Mouse (Mus musculus) forebrain, embryonic 16.5 days (tissue): ENCODE measurements around the gene Pi4k2a. TPM values are rescaled to one million over a fixed set of nuclear protein-coding genes. Genes with fewer than 3 reads are reported as not detected.

Experiments
- ATAC-seq: fragments of 200-750 bp; cut with Nextera tagmentation; 2 replicates; pipeline ENCODE4 v1.8.0; 2017; ENCODE audit warnings: mild to moderate bottlenecking, moderate library complexity
- H3K27ac ChIP-seq: fragments of 300-500 bp; sonication (generic); 2 replicates; pipeline ENCODE4 v1.5.1; 2014; ENCODE audit warnings: low read length, control low read depth
- H3K27me3 ChIP-seq: fragments of 300-500 bp; sonication (generic); replicated peaks from 2 replicates; pipeline ENCODE4 v1.6.1; 2014; ENCODE audit warnings: low read length; ENCODE audit not compliant: control insufficient read depth, insufficient read depth
- H3K36me3 ChIP-seq: fragments of 300-500 bp; sonication (generic); 2 replicates; pipeline ENCODE4 v1.6.1; 2014; ENCODE audit not compliant: control insufficient read depth, insufficient read depth
- H3K4me1 ChIP-seq: fragments of 300-500 bp; sonication (generic); replicated peaks from 2 replicates; pipeline ENCODE4 v1.6.1; 2014; ENCODE audit warnings: low read length; ENCODE audit not compliant: control insufficient read depth, insufficient read depth
- H3K4me2 ChIP-seq: fragments of 300-500 bp; sonication (generic); 2 replicates; pipeline ENCODE4 v1.6.1; 2014; ENCODE audit warnings: mild to moderate bottlenecking, low read length, control low read depth
- H3K4me3 ChIP-seq: fragments of 300-500 bp; sonication (generic); replicated peaks from 2 replicates; pipeline ENCODE4 v1.5.1; 2014; ENCODE audit warnings: mild to moderate bottlenecking, low read length, control low read depth
- H3K9ac ChIP-seq: fragments of 300-500 bp; sonication (generic); replicated peaks from 2 replicates; pipeline ENCODE4 v1.6.1; 2014; ENCODE audit warnings: low read depth, low read length, control low read depth
- H3K9me3 ChIP-seq: fragments of 300-500 bp; sonication (generic); 2 replicates; pipeline ENCODE4 v1.6.1; 2016; ENCODE audit warnings: low read length; ENCODE audit not compliant: control insufficient read depth
- WGBS: fragments of 180-500 bp; shearing (Covaris S2); extraction: QIAGEN DNeasy Blood & Tissue Kit; methylation state at CpG from one replicate; pipeline ENCODE4 v1.1.7; 2014; 5-methylcytosine and 5-hydroxymethylcytosine counted together
- polyA plus RNA-seq: library from polyadenylated mRNA; unstranded; fragments of >200 nt; fragmentation: Nextera tagmentation; extraction: Ambion mirVana; gene quantifications from 2 replicates; pipeline ENCODE4 v1.2.1, GENCODE M21; 2015

Pi4k2a gene
- polyA plus RNA-seq, 1 experiment from 2014 or later = 28.8 TPM

DNA sequence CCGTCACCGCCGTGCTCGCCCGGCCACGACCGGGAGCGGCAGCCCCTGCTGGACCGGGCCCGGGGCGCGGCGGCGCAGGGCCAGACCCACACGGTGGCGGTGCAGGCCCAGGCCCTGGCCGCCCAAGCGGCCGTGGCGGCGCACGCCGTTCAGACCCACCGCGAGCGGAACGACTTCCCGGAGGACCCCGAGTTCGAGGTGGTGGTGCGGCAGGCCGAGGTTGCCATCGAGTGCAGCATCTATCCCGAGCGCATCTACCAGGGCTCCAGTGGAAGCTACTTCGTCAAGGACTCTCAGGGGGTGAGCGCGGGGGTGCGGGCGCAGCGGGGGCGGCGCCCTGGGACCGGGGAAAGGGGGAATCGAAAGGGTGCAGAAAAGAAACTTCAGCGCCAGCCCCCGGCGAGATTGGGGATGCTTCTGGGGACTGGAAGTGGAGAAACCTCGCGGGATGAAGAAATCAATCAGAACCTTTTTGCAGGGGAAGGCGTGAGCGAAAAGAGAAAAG is 419 bp downstream of the Pi4k2a start:
- no peaks in the 10 kb centered on the region for H3K9me3 ChIP-seq
- ATAC-seq = peak; percentile 54
- H3K27me3 ChIP-seq = no peaks in the 10 kb centered on the region
- peak overlapping the region; percentile 81 for H3K9ac ChIP-seq
- peaks cover 2% of the 10 kb centered on the region; the same call in 1 of the 2 replicates for H3K36me3 ChIP-seq
- peaks cover 27% of the 10 kb centered on the region for H3K4me1 ChIP-seq
- H3K27ac ChIP-seq = peak overlapping the region; percentile 87
- peak overlapping the region; percentile 84 for H3K4me2 ChIP-seq
- H3K4me3 ChIP-seq = peak overlapping the region; percentile 83
- under 1% methylated on average over 51 of the region's 52 CpGs for WGBS

DNA sequence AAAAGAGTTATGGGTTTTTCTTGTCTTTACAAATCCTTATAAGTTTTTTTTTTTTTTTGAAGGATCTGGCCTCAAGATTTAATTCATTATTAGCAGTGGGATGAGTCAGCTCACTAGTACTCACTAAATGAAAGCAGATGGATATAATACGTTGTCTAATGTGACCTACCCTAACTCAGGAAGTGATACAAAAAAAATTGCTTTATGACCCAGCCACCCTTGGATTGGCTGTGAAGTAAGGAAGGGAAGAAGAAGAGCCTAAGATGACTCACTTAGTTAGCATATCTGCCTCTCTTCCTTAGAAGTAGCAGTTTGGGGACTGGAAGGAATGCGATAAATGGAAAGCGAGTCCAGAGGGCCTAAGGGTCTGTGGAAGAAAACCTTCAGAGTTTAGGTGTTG is 9.1 kb downstream of the Pi4k2a start:
- no peak for ATAC-seq
- Histone ChIP-seq H3K36me3 (peaks cover 5% of the 10 kb centered on the region; the same call in 1 of the 2 replicates), H3K4me2 (no peak overlapping the region), H3K4me1 (no peaks in the 10 kb centered on the region), H3K27me3 (no peaks in the 10 kb centered on the region), H3K27ac (no peak overlapping the region), H3K9ac (no peak overlapping the region), H3K9me3 (no peaks in the 10 kb centered on the region), H3K4me3 (no peak overlapping the region)
- 94% methylated on average over 3 of the region's 3 CpGs for WGBS

DNA sequence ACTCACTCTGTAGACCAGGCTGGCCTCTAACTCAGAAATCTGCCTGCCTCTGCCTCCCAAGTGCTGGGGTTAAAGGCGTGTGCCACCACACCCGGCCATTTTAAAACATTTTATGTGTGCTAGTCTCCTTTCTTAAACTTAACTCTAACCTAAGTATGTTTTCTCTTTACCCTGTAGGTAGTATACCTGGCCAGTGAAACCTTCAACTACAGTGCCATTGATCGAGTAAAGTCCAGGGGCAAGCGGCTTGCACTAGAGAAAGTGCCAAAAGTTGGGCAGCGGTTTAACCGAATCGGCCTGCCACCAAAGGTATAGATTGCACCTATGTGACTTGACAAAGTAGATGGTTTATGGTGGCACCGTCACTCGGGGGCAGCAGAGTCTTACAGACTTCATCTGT is 14.4 kb downstream of the Pi4k2a start:
- Histone ChIP-seq H3K27me3 (no peaks in the 10 kb centered on the region), H3K9me3 (no peaks in the 10 kb centered on the region), H3K9ac (no peak overlapping the region), H3K4me2 (no peak overlapping the region), H3K4me3 (no peak overlapping the region), H3K4me1 (no peaks in the 10 kb centered on the region), H3K27ac (no peak overlapping the region), H3K36me3 (peaks cover 12% of the 10 kb centered on the region; the same call in 1 of the 2 replicates)
- ATAC-seq = no peak
- 96% methylated on average over 9 of the region's 9 CpGs for WGBS

DNA sequence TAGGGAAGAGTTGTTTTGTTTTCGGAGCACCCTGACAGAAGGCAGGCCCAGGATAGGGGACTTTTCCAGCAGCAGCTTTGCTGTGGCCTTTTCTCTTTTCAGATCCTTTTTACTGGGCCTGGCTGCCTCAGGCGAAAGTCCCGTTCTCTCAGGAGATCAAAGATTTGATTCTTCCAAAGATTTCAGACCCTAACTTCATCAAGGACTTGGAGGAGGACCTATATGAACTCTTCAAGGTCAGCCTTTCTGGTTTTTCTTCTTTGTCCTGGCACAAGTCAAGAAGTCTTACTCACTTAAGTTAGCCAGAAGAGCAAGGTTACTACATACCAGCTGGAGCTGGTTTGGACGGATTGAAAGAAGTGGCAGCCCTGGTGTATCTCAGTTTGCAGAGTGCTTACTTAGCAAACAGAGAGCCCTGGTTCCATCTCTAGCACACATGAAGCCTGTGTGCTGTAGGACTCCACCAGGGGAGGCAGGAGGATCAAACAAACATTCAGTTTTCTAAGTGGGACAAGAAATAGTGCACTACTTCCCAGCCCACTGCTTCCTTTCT is 25.6 kb downstream of the Pi4k2a start:
- Histone ChIP-seq H3K27ac (no peak overlapping the region), H3K4me3 (no peak overlapping the region), H3K9ac (no peak overlapping the region), H3K27me3 (no peaks in the 10 kb centered on the region), H3K36me3 (peaks cover 18% of the 10 kb centered on the region), H3K9me3 (no peaks in the 10 kb centered on the region), H3K4me1 (no peaks in the 10 kb centered on the region), H3K4me2 (no peak overlapping the region)
- ATAC-seq = no peak
- WGBS = 88% methylated on average over 4 of the region's 4 CpGs

DNA sequence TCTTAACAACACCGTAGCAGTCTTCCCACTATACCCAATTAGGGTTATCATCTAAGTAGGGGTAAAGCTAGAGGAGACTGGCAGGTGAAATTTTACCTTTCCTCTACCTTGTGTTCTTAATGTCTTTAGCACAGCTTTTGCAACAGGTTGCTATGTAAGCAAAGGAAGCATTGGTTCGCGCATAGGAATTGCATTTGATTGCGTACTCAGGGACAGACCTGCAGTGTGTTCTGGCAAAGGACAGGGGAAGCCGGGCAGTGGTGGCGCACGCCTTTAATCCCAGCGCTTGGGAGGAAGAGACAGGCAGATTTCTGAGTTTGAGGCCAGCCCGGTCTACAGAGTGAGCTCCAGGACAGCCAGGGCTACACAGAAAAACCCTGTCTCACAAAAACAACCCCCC is 27.9 kb downstream of the Pi4k2a start:
- H3K4me1 ChIP-seq = no peaks in the 10 kb centered on the region
- no peak overlapping the region for H3K9ac ChIP-seq
- no peaks in the 10 kb centered on the region for H3K27me3 ChIP-seq
- WGBS = 95% methylated on average over 9 of the region's 9 CpGs
- no peak overlapping the region for H3K27ac ChIP-seq
- no peak for ATAC-seq
- H3K4me3 ChIP-seq = no peak overlapping the region
- H3K9me3 ChIP-seq = no peaks in the 10 kb centered on the region
- no peak overlapping the region for H3K4me2 ChIP-seq
- H3K36me3 ChIP-seq = peaks cover 23% of the 10 kb centered on the region

DNA sequence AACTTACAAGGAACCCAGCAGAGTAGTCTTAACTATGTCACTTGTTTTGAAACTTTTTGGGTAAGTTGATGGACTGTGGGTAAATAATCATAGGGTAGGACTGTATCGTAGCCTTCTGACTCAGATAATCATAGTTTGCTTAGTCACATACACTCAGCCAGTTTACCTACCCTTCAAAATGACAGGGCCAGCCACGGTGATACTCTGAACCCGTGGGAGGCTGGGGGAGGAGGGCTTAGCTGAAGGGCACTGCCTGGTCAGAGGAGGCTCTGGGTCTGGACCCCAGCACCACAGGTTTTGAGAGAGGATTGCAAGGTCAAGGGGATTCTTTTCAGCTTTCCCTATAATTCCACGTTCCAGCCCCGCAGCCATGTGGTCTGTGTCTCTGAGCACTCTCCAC is 28.3 kb downstream of the Pi4k2a start:
- H3K27ac ChIP-seq = no peak overlapping the region
- no peak for ATAC-seq
- H3K27me3 ChIP-seq = no peaks in the 10 kb centered on the region
- H3K4me3 ChIP-seq = no peak overlapping the region
- peaks cover 24% of the 10 kb centered on the region for H3K36me3 ChIP-seq
- no peak overlapping the region for H3K9ac ChIP-seq
- no peaks in the 10 kb centered on the region for H3K4me1 ChIP-seq
- H3K9me3 ChIP-seq = no peaks in the 10 kb centered on the region
- WGBS = 96% methylated on average over 5 of the region's 5 CpGs
- H3K4me2 ChIP-seq = no peak overlapping the region

DNA sequence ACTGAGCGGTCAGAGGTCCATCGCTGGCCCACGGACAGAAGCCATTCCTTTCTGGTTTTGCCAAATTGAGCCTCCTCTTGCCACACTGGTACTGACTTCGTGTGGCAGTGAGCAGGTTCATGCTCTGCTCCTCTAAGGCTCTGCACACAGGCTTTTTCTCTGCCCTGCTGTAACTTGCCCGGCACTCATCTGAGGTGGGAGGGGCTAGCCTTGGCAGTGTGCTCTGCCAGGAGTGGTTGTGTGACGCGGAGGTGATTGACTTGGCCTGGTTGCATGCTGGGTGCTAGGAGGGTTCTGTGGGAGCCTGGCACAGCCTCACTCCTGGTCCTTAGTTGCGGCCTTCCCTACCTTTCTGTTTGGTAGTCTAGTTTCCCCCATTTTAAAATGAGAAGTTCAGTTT is 30.2 kb downstream of the Pi4k2a start:
- no peaks in the 10 kb centered on the region for H3K27me3 ChIP-seq
- no peak overlapping the region for H3K4me3 ChIP-seq
- WGBS = 89% methylated on average over 8 of the region's 8 CpGs
- H3K36me3 ChIP-seq = peaks cover 21% of the 10 kb centered on the region
- H3K4me1 ChIP-seq = no peaks in the 10 kb centered on the region
- no peak overlapping the region for H3K9ac ChIP-seq
- H3K27ac ChIP-seq = no peak overlapping the region
- H3K4me2 ChIP-seq = no peak overlapping the region
- no peak for ATAC-seq
- H3K9me3 ChIP-seq = no peaks in the 10 kb centered on the region

DNA sequence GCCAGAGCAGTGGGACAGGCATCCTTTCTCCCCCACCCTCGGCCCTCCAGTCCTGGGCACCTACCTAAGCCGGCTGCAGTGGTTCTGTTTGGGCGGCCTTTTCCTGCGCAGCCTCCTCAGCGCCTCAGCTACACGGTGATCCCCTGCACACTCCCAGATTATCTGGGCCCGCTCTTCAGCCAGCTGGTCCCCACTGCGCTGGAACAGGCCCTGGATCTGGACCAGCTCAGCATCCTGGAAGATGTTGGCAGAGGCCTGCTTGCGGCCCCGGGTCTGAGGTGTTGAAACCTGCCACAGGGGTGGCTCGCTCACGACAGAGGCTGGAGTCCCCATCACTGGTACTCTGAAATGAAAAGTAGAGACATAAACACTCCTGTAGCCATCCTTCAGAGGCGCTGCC is 34.4 kb downstream of the Pi4k2a start:
- peaks cover 12% of the 10 kb centered on the region for H3K36me3 ChIP-seq
- no peaks in the 10 kb centered on the region; the same call in 1 of the 2 replicates for H3K27me3 ChIP-seq
- H3K4me1 ChIP-seq = peaks cover 12% of the 10 kb centered on the region
- H3K27ac ChIP-seq = no peak overlapping the region
- H3K9me3 ChIP-seq = no peaks in the 10 kb centered on the region
- WGBS = 79% methylated on average over 13 of the region's 13 CpGs
- ATAC-seq = no peak
- no peak overlapping the region for H3K4me2 ChIP-seq
- no peak overlapping the region for H3K4me3 ChIP-seq
- no peak overlapping the region for H3K9ac ChIP-seq

DNA sequence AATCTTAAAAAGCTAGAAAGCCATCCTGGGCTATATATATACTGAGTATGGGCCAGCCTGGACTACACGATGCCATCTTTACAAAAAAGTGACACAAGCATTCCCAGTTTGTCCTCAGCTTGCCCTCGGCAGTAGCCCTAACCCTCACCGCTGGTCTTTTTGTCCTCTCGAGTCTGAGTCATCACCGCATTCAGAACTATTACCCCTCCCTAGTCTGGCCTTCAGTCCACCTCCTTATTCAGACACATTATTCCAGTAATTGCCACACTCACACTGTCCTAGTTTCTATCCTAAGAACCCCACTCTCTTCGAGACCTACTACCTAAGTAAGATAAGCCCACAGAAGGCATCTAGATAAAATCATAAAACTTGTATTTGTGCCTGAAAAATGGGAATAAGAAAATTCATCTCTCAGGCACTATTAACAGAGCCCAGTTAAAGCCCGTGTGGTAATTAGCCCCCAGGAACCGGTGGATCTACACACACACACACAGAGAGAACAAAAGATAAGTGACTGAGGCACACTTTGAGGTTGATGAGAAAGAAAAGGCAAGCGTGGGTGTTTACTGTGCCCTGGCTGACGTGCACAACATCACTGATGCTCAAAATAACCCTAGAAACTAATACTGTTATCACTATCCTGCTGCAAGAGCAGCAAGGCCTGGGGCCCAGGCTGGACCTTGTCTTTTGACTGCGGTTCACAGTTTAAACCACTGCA is 35.4 kb downstream of the Pi4k2a start:
- H3K27me3 ChIP-seq = no peaks in the 10 kb centered on the region; the same call in 1 of the 2 replicates
- no peak overlapping the region for H3K4me2 ChIP-seq
- H3K27ac ChIP-seq = no peak overlapping the region
- H3K9me3 ChIP-seq = no peaks in the 10 kb centered on the region
- peaks cover 17% of the 10 kb centered on the region for H3K4me1 ChIP-seq
- no peak overlapping the region for H3K9ac ChIP-seq
- peaks cover 8% of the 10 kb centered on the region for H3K36me3 ChIP-seq
- 61% methylated on average over 11 of the region's 11 CpGs for WGBS
- no peak for ATAC-seq
- H3K4me3 ChIP-seq = no peak overlapping the region
